Mouse (Mus musculus) left cerebral cortex, adult 2 months (tissue): ENCODE measurements around the gene Slfn8. TPM values are rescaled to one million over a fixed set of nuclear protein-coding genes. Genes with fewer than 3 reads are reported as not detected.

ENCODE experiments used
- DNase-seq, 2 experiments: peaks; one replicate each; pipeline ENCODE4 v3.0.0; 2021 to 2022; ENCODE audit warnings: low spot score in 2 of 2, mixed read lengths in 1 of 2; ENCODE audit errors: extremely low spot score in 1 of 2
- H3K27ac ChIP-seq: fragments of 200-600 bp; 2 replicates; pipeline ENCODE4 v1.8.1; 2022
- H3K4me3 ChIP-seq: fragments of 200-600 bp; 2 replicates; pipeline ENCODE4 v1.8.1; 2022
- CTCF ChIP-seq: fragments of 200-600 bp; IDR thresholded peaks from 2 replicates; pipeline ENCODE4 v1.8.1; 2022; ENCODE audit warnings: antibody characterized with exemption, mild to moderate bottlenecking, moderate library complexity
- intact Hi-C: fragments of 180-260 bp; cut with DNase I; formaldehyde crosslinking; loops from one replicate; pipeline ENCODE4 v1.15.1; 2025
- microRNA-seq, 2 experiments: library from miRNA; unstranded; fragments of <30 nt; microRNA quantifications; one replicate each; pipeline ENCODE4 v1.2.0; 2021
- total RNA-seq, 2 experiments: library from RNA; stranded (reverse); gene quantifications; 2 replicates each; pipeline ENCODE4 v1.2.3; 2021

Gene Slfn8
- total RNA-seq, 2 experiments from 2014 or later, result 0.26 to 0.61 TPM

GRCm38 (mm10) chr11:82952612-82953542, 67.7 kb downstream of the Slfn8 start:
- intact Hi-C loops, result no loop called here
- DNase-seq, result no peak
- Histone ChIP-seq H3K27ac (no peak overlapping the region), H3K4me3 (peak overlapping the region; percentile 37)
- no peak for TF ChIP-seq CTCF

Small RNAs within 50 kb of the gene (microRNA-seq; reads per million reads assigned to microRNA genes)
- gene Gm27598 (0 reads per million in 2 experiments), gene Mir7679 (0 reads per million in 2 experiments)

Other genes starting within 250 kb of the Slfn8 start
- gene Lig3, start 239.7 kb downstream of the Slfn8 start, total RNA-seq, result 10 to 100 TPM; 21.1 to 21.9 TPM
- gene Rffl, start 149.6 kb downstream of the Slfn8 start, total RNA-seq, result 1 to 10 TPM; 8.8 to 9.1 TPM
- 10 to 100 TPM; 16.9 to 19.8 TPM for gene Rad51d, start 130.2 kb downstream of the Slfn8 start, total RNA-seq
- gene Fndc8, start 128.7 kb downstream of the Slfn8 start, total RNA-seq, result not detected
- 10 to 100 TPM; 41.0 to 45.8 TPM for gene Nle1, start 112.4 kb downstream of the Slfn8 start, total RNA-seq
- gene Unc45b, start 110.3 kb downstream of the Slfn8 start, total RNA-seq, result 1 to 10 TPM; 1.3 to 2.0 TPM
- gene Slfn5, start 69.5 kb downstream of the Slfn8 start, total RNA-seq, result 1 to 10 TPM; 2.7 to 5.5 TPM
- under 1 TPM; 0.26 to 0.45 TPM for gene Slfn9, start 29.0 kb downstream of the Slfn8 start, total RNA-seq
- gene Slfn2, start 44.3 kb upstream of the Slfn8 start, total RNA-seq, result 1 to 10 TPM; 1.1 to 1.6 TPM
- gene Slfn1, start 96.0 kb upstream of the Slfn8 start, total RNA-seq, result not detected
- gene Slfn4, start 154.4 kb upstream of the Slfn8 start, total RNA-seq, result under 1 TPM in 1 of 2 experiments, not detected in 1; 0.11 TPM
- under 1 TPM; 0.18 to 0.68 TPM for gene Slfn3, start 170.5 kb upstream of the Slfn8 start, total RNA-seq